Mouse (Mus musculus) thymus, adult 2 months (tissue): ENCODE measurements around the gene Cox10.

ENCODE experiments used
- CTCF ChIP-seq: fragments of 200-500 bp; IDR thresholded peaks from 2 replicates; pipeline ENCODE4 v1.5.1; 2012; ENCODE audit warnings: mild to moderate bottlenecking, control low read depth, low read length, moderate library complexity, borderline replicate concordance; ENCODE audit not compliant: control insufficient read depth, poor library complexity, insufficient read depth; ENCODE audit errors: extremely low read depth
- POLR2A ChIP-seq: fragments of 200-500 bp; IDR thresholded peaks from 2 replicates; pipeline ENCODE4 v1.6.1; 2012; ENCODE audit warnings: mild to moderate bottlenecking, low read length, control low read depth, moderate library complexity; ENCODE audit not compliant: control insufficient read depth, poor library complexity, insufficient read depth; ENCODE audit errors: extremely low read depth

DNA sequence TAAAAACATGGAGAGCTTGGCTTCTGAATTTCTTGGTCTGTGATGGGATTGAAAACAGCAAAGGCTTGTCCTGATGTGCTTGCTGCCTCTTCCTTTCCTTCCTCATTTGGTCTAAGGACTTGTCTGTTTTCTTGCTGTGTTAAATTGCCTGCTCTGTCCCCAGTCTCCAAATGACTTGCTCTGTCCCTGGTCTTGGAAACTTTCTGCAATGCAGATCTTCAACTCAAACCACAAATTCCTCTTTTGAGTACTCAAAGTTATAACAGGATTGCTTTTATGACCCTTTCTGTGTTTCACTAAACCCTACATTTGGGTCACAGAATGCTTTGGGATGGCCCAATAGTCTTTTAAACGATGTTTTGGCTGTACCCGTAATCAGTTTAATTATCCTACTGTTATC, 36.6 kb upstream of the Cox10 start:
- TF ChIP-seq CTCF (no peak), POLR2A (no peak)
